Mouse (Mus musculus): ENCODE measurements at regions not wholly inside any gene's neighbourhood (a gene's known extent, or its start where the extent isn't known, plus 50 kb on each side); places are given as distances from the start of the nearest gene placed in this dataset.

DNA sequence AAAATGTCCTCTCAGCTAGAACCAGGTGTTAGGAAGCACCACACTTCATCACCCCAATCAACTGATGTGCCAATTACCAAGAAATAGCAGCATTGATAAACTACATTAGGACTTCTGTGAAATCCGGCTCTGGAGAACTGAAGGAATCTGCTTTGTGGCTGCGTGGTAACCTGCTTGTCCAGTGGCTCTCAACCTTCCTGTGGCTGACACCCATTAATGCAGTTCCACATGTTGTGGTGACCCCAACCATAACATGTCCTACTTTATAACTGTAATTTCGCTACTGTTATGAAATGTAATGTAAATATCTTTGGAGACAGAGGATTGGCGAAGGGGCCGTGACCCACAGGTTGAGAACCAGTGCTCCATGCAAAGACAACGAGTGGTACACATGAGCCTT is 136.7 kb downstream of the Gm11011 start:
- no peak for ATAC-seq

- ATAC-seq: no peak
These were observed 139.9 kb downstream of the Gm11011 start for GRCm38 (mm10) chr2:169447495-169448280.

- no peak for ATAC-seq
These were observed 141.7 kb downstream of the Gm11011 start for GRCm38 (mm10) chr2:169445877-169446276.

GRCm38 (mm10) chr2:169445371-169445770 is 142.2 kb downstream of the Gm11011 start:
- ATAC-seq: no peak

- ATAC-seq: no peak
These were observed 144.3 kb downstream of the Gm11011 start for GRCm38 (mm10) chr2:169443271-169443670.

- ATAC-seq: no peak
These were observed 156.0 kb downstream of the Gm11011 start for GRCm38 (mm10) chr2:169431516-169431915.

- no peak for ATAC-seq
These were observed 158.1 kb downstream of the Gm11011 start for GRCm38 (mm10) chr2:169429411-169429810.

DNA sequence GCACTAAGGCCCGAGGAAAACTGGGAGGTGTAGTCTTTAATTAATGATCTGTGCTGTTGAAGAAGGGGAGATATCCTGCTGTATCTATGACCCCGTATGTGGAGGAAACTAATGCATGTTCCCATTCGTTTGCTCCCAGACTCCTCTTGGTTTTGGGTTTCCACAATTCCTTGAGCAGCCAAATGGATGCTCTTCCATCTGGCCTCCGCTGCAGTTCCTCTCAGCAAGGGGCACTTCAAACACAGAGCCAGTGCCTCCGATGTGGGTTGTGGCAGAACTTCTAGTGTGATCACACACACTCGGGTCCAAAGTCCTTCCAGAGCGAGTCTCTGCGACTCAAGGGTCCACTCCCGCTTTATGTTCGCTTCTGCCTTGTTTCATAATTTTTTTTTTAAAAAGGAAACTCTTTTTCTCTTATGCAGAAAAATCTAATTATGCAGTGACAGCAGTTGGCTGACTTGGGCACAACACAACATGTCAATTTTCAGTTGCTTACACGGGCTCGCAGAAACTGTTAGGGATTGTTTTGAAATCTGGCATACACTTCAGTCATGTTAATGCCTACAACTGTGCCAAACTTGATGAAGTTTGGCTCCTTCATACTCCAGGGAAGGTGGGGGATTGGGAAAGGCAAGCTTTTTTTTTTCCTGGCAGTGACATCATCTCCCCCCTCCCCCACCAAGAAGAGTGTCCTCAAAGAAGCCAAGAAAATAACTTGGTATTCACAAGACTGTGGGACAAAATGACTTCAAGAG is 163.2 kb downstream of the Gm11011 start:
- ATAC-seq: no peak

GRCm38 (mm10) chr2:169412361-169412760 is 175.2 kb downstream of the Gm11011 start:
- ATAC-seq: no peak

DNA sequence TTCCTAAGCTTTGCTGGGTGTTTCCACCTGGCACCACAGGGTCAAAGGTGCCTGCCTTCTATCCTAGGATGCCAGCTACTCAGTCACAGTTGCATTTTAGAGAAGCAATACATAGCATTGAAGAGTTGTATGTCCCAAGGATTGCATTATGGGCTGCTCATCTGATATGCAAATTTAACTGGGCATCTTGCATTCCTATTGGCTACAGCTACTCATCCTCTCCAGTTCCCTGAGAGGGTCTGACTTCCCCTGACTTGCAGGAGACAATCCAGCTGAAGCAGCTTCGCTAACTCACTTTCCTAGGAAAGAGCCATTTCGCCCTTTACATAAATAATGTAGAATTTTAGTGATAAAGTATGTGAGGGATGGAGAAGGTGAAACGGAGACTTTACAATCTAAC is 177.5 kb downstream of the Gm11011 start:
- no peak for ATAC-seq

GRCm38 (mm10) chr2:169404908-169405690 is 182.4 kb downstream of the Gm11011 start:
- ATAC-seq: no peak

GRCm38 (mm10) chr2:169397758-169398157 is 189.8 kb downstream of the Gm11011 start:
- ATAC-seq: no peak

DNA sequence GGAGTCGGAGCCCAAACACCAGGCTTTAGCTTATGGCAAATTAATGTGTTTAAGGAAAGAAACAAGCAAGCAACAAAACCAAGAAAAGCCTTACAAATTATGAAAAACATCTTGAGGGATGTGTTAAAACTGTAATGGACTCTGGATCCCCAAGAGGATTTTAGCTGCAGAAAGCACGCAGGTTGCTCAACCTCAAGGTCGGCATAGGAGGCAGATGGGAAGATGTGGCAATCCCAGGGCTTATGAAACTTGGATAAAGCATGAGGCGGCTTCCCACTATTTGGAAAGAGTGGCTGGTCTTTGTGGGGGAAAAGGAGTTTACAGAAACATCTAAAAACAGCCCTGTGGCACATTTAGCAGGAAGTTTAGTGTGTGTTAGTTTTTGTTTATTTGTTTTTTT is 190.5 kb downstream of the Gm11011 start:
- no peak for ATAC-seq

- no peak for ATAC-seq
These were observed 191.3 kb downstream of the Gm11011 start for GRCm38 (mm10) chr2:169396294-169396693.

- ATAC-seq: no peak
These were observed 197.9 kb downstream of the Gm11011 start for GRCm38 (mm10) chr2:169389611-169390010.

GRCm38 (mm10) chr2:169388569-169388968 is 199.0 kb downstream of the Gm11011 start:
- no peak for ATAC-seq

DNA sequence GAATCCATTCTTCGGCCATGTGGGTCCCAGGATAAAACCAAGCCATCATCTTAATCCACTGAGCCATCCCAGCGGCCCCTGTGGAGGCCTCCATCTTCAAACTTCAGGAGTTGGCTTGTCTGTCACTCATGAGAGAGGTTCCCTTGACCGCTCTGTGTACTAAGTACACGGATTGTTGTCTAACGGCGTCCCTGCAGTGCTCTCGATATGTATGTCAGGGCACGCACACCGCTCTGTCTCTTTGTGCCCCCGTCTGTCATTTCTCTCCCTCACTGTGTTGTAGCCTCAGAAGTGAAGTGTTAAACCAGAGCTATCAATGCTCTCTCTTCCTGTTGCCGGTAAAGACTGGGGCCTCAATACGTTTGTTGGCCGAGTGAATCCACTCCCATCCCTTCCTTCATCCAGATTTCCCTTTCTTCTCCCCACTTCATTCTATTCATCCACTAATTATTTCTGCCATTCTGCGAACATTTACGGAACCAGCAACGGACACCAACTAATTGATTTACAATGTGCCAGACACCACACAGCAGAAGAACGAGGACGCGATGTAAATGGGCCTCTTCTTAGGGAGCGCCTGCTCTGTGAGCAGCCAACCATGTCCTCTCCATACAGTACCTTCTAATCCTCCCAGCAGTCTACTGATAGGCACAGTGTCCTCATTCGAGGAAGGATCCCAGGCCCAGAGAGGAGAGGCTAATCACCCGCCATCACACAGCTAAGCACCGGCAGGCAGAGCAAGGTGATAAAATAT is 199.6 kb downstream of the Gm11011 start:
- no peak for ATAC-seq

DNA sequence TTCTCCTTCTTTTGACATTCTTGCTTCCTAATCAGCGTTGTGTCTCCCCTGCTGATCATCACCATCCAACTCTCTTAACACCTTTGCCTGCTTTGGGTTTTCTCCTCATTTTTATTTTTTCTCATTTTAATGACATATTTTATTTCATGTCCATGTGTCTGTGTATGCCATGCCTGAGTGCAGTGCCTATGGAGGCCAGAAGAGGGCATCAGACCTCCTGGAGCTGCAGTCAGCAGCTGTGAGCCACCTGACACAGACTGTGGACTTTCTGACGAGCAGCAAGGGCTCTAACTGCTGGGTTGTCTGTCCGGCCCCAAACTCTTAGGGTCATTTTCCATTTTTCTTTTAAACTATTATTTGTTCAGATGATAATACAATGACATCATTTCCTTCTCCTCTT is 203.8 kb downstream of the Gm11011 start:
- ATAC-seq: no peak

DNA sequence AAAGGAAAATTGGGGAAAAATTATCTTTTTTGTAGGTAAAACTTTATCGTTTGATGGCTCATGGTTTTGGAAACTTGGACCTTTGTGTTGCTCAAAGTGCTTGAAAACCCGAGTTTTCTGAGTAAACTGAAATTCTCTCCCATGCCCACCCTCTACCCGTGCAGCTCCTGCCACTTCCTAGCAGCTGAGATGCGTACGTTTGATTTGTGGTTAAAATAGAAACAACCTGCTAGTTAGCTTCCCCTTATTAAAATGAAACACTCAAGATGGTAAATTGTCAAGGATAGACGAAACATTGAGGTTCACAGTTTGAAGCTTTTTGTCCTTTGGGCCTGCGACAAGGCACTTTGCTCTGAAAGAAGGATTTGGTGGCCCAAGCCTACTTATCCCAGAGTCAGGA is 214.5 kb downstream of the Gm11011 start:
- no peak for ATAC-seq

DNA sequence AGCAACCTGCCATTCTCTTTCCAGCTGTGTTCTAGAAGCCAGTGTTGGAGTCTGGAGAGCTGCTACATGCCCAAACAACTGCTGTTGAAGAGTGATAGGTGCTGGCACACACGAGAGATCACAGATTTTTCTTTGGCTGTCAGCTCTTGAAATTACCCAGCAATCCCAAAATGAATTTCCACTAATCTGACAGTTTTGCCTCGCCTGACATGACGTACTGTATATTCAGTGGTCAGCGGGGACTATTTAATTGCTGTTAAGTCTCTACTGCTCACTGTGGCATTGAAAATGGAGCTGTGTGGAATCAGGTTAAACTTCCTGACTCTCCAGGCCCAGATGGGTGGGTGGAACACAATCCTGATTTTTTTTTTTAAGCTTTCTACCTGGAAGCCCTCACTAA is 222.5 kb downstream of the Gm11011 start:
- ATAC-seq: no peak

DNA sequence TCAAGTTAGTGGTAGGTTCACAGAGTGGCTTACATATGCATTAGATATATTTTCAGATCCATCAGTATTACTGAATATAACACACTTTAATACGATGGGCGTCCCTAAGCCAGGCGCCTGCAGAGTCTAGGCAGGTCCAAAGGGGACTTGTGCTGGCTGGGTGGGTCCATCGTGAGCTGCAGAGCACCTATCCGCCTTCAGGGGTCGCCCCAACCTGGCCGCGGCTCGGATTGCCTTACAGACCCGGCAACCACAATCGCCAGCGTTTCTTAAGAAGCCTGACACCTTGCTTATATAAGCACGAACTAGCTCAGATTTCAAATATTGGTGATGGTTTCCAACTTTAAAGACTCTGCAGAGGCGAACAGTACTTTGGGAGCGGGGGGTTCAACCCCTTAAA is 227.3 kb downstream of the Gm11011 start:
- ATAC-seq: no peak

GRCm38 (mm10) chr2:169357400-169357799 is 230.1 kb downstream of the Gm11011 start:
- no peak for ATAC-seq

DNA sequence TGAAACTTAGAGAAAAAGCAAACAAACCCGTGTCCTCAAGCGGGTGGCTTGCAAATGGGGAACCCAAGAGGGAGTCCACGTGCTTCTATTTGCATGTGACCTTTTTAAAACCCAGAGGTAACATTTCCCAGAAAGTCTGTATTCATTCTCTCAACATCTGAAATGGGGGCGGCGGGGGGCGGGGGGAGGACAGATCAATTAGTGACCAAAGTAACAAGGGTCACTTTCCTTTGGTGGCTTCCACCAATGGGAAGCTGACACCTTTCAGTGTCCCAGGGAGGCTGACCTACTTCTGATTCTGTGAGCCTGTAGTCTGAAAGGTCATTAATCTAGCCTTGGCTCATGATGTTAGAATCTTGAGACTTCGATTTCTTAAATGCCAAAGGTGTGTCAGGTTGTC is 236.0 kb downstream of the Gm11011 start:
- ATAC-seq: no peak
